1 mouse cellular context compared by ENCODE assay signal in genomic region chr9:119401351-119401750, GRCm38 (mm10).
TF ChIP-seq lines count a peak whose summit lies in the region.

No protein-coding gene starts in this region.

TF ChIP-seq in myocyte, 11 proteins besides CTCF, POLR2A, EP300 and RAD21 (continued from another document):
- TF ChIP-seq TCF3 (IDR thresholded peaks at IDR 0.05; ENCODE audit: insufficient read length, low read depth): no peak
- TF ChIP-seq MYOD1 (IDR thresholded peaks at IDR 0.05; ENCODE audit: control insufficient read depth in 1 of 3, insufficient read length in 2 of 3, low read depth in 2 of 3): no peak
